Mouse (Mus musculus) stomach, embryonic 14.5 days (tissue): ENCODE measurements around the gene Etd. TPM values are rescaled to one million over a fixed set of nuclear protein-coding genes. Genes with fewer than 3 reads are reported as not detected.
"Not testable (repeated sequence)": the region's sequence is repeated elsewhere in the genome, so short reads cannot be mapped to it uniquely, and the experiment has no call there.

ENCODE experiments used
- ATAC-seq: fragments of 200-750 bp; cut with Nextera tagmentation; 2 replicates; pipeline ENCODE4 v1.8.0; 2017; ENCODE audit warnings: low read depth, moderate TSS enrichment; ENCODE audit not compliant: insufficient number of reproducible peaks, insufficient read depth, low FRiP score
- H3K27ac ChIP-seq: fragments of 300-500 bp; sonication (generic); 2 replicates; pipeline ENCODE4 v1.5.1; 2014; ENCODE audit warnings: mild to moderate bottlenecking, low read length, moderate library complexity, mixed read lengths
- H3K27me3 ChIP-seq: fragments of 300-500 bp; sonication (generic); 2 replicates; pipeline ENCODE4 v1.6.1; 2014; ENCODE audit warnings: low read length, control low read depth, mixed read lengths; ENCODE audit not compliant: control insufficient read depth, insufficient read depth
- H3K36me3 ChIP-seq: fragments of 300-500 bp; sonication (generic); 2 replicates; pipeline ENCODE4 v1.6.1; 2014; ENCODE audit warnings: mild to moderate bottlenecking, control low read depth, low read length, moderate library complexity, mixed read lengths; ENCODE audit not compliant: control insufficient read depth, insufficient read depth
- H3K4me1 ChIP-seq: fragments of 300-500 bp; sonication (generic); 2 replicates; pipeline ENCODE4 v1.6.1; 2014; ENCODE audit warnings: low read length, control low read depth, mixed read lengths; ENCODE audit not compliant: control insufficient read depth, insufficient read depth
- H3K4me2 ChIP-seq: fragments of 300-500 bp; sonication (generic); replicated peaks from 2 replicates; pipeline ENCODE4 v1.6.1; 2014; ENCODE audit warnings: low read depth, low read length, control low read depth
- H3K4me3 ChIP-seq: fragments of 300-500 bp; sonication (generic); 2 replicates; pipeline ENCODE4 v1.5.1; 2014; ENCODE audit warnings: low read depth, low read length, control low read depth
- H3K9ac ChIP-seq: fragments of 300-500 bp; sonication (generic); replicated peaks from 2 replicates; pipeline ENCODE4 v1.6.1; 2014; ENCODE audit warnings: low read depth, mild to moderate bottlenecking, control low read depth, low read length, moderate library complexity, mixed read lengths
- H3K9me3 ChIP-seq: fragments of 300-500 bp; sonication (generic); 2 replicates; pipeline ENCODE4 v1.6.1; 2016; ENCODE audit warnings: low read depth, low read length, control low read depth; ENCODE audit not compliant: control insufficient read depth
- WGBS: fragments of 180-500 bp; shearing (Covaris S2); extraction: QIAGEN DNeasy Blood & Tissue Kit; methylation state at CpG from one replicate; pipeline ENCODE4 v1.1.7; 2014; 5-methylcytosine and 5-hydroxymethylcytosine counted together
- polyA plus RNA-seq: library from polyadenylated mRNA; unstranded; fragments of >200 nt; fragmentation: Nextera tagmentation; extraction: Ambion mirVana; gene quantifications from 2 replicates; pipeline ENCODE4 v1.2.1, GENCODE M21; 2014

Gene Etd
- not detected in 2 replicates for polyA plus RNA-seq

DNA sequence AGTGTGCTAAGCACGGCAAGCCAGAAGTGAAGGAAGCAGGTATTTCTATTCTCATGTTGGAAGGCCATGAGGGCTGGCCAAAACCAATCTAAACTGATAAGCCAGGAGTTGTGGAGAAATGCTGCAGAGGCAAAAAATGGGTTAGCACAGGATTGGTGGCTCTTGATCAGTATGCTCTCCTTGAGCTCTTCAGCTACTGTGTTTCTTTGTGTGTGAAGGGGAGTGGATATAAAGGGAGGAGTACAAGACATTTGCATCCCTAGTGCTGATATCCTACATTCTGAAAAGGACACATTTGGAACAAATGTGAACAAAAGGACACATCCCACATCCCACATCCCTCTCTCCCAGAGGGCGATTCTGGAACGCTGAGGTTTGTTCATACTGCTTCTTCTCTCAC, at the start of gene Etd:
TSS of gene Etd (plus strand) at position 301 of the 400 bp plus-strand sequence.
- ATAC-seq: no peak
- Histone ChIP-seq H3K4me2 (no peak within 1 kb of the TSS), H3K9ac (no peak within 1 kb of the TSS), H3K4me3 (no peak within 1 kb of the TSS), H3K27me3 (no peaks in the 10 kb centered on the region), H3K36me3 (no peaks in the 10 kb centered on the region), H3K9me3 (no peaks in the 10 kb centered on the region), H3K4me1 (no peaks in the 10 kb centered on the region), H3K27ac (no peak within 1 kb of the TSS)
- WGBS: 85% methylated on average over 3 of the region's 3 CpGs

DNA sequence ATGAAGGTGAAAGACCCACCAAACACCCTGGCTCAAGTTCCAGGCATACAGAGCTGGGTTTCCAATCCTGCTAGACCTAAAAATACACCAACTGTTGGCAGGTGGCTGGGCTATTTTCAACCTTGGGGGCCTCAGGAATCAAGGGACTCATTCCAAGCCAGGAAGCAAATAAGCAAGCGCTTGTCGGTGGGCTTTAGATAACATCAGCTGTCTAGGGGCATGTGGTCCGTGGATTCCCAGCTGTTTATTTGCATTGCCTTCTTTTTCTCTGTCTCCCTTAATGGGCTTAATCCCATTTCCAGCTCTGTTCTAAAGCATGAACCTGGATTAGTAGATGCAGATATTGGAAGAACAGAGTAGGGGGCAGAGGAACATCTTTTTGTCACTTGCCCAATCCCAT, 48.4 kb upstream of the Etd start:
- Histone ChIP-seq H3K36me3 (no peaks in the 10 kb centered on the region), H3K27ac (no peak overlapping the region), H3K4me1 (no peaks in the 10 kb centered on the region), H3K9me3 (no peaks in the 10 kb centered on the region), H3K4me2 (no peak overlapping the region), H3K4me3 (no peak overlapping the region), H3K9ac (no peak overlapping the region), H3K27me3 (no peaks in the 10 kb centered on the region)
- ATAC-seq: no peak
- WGBS: 65% methylated on average over 3 of the region's 3 CpGs

DNA sequence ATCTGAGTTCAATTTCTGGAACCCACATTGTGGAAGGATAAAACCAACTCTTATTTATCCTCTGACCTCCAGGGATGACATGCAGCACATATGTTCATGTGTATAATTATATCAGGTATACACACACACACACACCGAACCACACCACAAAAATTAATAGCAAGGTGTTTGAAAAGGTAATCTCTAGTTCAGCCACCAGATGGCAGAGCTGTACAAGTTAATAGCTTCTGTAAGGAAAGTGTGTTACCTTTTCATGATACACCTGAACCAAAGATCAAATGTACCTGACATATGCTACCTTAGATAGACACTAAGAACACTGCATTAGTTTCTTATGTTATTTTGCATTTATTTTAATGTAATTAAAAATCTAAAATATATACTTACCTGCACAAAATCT, 1.8 kb upstream of the Etd start:
- Histone ChIP-seq H3K27ac (no peak overlapping the region), H3K4me3 (no peak overlapping the region), H3K36me3 (no peaks in the 10 kb centered on the region), H3K27me3 (no peaks in the 10 kb centered on the region), H3K9ac (no peak overlapping the region), H3K4me1 (no peaks in the 10 kb centered on the region), H3K9me3 (no peaks in the 10 kb centered on the region), H3K4me2 (no peak overlapping the region)
- no peak for ATAC-seq
- WGBS: 69% methylated on average over 1 of the region's 1 CpGs

DNA sequence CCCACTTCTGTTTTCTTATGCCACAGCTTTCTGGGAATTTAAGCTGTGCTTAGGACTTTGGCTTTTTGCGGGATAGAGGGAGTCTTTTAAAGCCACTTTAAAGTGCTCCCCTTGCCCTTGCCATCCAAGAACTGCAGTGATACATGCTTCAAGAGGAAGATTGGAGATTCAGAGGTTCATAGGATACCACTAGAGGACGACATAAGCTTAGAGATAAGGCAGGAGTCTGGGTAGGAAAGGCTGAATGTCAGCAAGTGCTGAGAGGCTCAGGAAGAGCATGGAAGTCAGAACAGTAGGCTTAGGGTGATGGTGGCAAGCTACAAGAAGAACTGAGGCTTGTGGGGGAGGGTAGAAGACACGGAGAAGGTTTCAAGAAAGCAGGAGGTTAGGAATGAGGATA, 24.9 kb downstream of the Etd start:
- H3K9me3 ChIP-seq: no peaks in the 10 kb centered on the region
- no peaks in the 10 kb centered on the region for H3K4me1 ChIP-seq
- H3K4me3 ChIP-seq: no peak overlapping the region
- H3K9ac ChIP-seq: no peak overlapping the region
- no peaks in the 10 kb centered on the region for H3K27me3 ChIP-seq
- no peak for ATAC-seq
- H3K27ac ChIP-seq: no peak overlapping the region
- H3K36me3 ChIP-seq: no peaks in the 10 kb centered on the region
- WGBS: 39% methylated on average over 3 of the region's 3 CpGs
- H3K4me2 ChIP-seq: no peak overlapping the region

DNA sequence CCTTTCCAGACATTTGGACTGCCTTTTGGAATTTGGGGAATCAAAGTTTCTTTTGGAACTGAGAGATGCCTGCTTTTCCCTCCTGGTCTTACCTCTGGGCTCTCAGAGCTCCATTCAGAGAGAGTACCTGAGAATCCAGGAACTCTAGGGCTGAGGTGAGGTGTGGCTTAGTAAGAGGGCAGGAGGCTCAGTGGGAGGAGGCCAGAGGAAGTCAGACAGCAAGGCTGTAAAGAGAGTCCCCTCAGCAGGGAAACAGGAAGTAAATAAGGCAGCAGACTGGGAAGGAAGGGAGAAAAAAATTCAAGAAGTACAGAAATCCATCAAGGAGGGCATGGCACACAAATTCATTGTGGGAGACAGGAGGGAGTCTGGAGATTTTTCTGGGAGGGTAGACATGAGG, 29.5 kb downstream of the Etd start:
- not testable (repeated sequence) for H3K36me3 ChIP-seq, H3K9ac ChIP-seq, ATAC-seq, H3K4me3 ChIP-seq, H3K9me3 ChIP-seq, H3K4me1 ChIP-seq, H3K27me3 ChIP-seq, H3K27ac ChIP-seq, H3K4me2 ChIP-seq

Other genes with a start within 250 kb of the Etd start
- 13.7 and 15.3 TPM in 2 replicates for gene Plac1, start 194.8 kb upstream of the Etd start, polyA plus RNA-seq
- gene Fam122b, start 165.1 kb upstream of the Etd start, polyA plus RNA-seq: 12.4 TPM in 2 replicates
- not detected in 2 replicates for gene Fam122c, start 161.5 kb upstream of the Etd start, polyA plus RNA-seq
- 39.0 and 44.7 TPM in 2 replicates for gene Mospd1, start 64.4 kb upstream of the Etd start, polyA plus RNA-seq
- 39.7 and 46.2 TPM in 2 replicates for gene Rtl8c, start 173.1 kb downstream of the Etd start, polyA plus RNA-seq
- not detected in 2 replicates for gene Gm14597, start 174.1 kb downstream of the Etd start, polyA plus RNA-seq
- 61.0 and 69.6 TPM in 2 replicates for gene Rtl8a, start 208.8 kb downstream of the Etd start, polyA plus RNA-seq
- gene Rtl8b, start 235.5 kb downstream of the Etd start, polyA plus RNA-seq: 51.0 and 58.6 TPM in 2 replicates